Mouse (Mus musculus) induced T-regulatory cell, adult 2 months (primary cell): ENCODE data around the gene Ippk.

Experiments
- DNase-seq: peaks from one replicate; pipeline ENCODE4 v3.0.0-alpha.2; 2012; ENCODE audit warnings: low read depth

Gene Ippk

DNA sequence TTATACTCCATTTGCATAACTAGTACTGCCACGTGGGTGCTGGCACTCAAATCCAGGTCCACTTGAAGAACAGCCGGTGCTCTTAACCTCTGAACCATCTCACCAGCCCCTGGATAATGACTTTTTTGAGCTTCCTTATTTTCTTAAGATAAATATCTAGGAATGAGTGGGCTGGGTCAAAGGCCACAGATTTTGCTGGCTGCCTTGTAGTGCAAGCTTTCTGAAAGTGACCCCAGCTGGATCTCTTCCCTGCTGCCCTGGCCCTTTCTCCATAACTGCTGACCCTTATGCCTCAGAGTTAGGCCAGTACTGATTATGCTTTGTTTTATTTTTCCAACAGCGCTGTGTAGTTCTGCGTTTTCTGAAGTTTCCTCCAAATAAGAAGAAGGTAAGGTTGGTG, 9.5 kb downstream of the Ippk start:
- DNase-seq = no peak

DNA sequence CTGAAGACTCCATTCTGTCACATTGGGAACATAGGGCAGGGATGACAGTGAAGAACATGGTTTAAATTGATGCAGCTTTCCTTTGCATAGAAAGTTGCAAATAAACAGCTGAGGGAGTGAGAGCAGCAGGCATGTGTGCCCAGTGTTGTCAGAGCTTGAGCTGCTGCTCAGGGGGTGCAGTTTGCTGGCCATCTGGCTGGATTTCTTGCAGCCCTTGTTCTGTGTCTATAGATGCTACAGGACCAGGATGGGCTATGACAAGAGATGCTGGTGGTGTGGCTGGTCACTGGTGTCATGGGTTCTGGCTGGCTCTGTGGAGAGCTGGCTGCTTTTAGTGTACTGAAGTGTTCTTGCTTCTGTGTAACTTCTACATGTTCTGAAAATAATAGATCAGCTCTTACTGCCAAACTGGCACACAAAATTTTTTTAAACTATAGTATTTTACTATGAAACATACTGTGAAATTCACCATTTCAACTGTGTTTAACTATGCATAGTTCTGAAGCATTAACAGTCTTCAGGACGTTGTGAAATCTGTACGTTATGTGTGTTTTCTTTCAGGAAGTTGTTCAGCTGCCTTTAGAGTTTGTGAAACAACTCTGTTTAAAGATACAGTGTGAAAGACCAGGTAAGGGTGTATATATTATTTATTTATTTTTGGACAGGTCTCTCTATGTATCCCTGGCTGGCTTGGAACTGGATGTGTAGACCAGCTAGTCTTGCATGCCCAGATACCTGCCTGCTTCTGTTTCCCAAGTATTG, 12.4 kb downstream of the Ippk start:
- no peak for DNase-seq

- DNase-seq = peak; percentile 25
Observed at GRCm38 (mm10) chr13:49435745-49436144, 14.7 kb downstream of the Ippk start.

DNA sequence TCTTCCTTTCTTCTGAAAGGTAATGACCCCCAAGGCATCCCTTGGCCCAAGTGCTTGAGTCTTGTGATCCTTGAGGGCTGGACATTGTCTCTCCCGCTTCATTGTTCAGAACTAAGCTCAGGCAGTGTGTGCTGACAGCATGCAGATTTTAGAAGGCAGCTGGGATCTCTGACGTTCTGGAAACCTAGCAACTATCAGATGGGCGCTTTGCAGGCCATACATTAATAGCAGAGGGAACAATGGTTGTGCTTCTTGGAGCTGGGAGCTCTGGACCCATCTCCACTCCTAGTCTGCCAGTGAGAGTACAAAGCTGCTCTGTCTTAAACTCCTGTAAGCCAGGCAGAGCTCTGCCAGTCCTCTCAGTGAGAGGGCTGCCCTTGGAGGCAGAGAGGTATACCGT, 15.1 kb downstream of the Ippk start:
- no peak for DNase-seq

GRCm38 (mm10) chr13:49444451-49444850, 23.4 kb downstream of the Ippk start:
- DNase-seq = no peak

DNA sequence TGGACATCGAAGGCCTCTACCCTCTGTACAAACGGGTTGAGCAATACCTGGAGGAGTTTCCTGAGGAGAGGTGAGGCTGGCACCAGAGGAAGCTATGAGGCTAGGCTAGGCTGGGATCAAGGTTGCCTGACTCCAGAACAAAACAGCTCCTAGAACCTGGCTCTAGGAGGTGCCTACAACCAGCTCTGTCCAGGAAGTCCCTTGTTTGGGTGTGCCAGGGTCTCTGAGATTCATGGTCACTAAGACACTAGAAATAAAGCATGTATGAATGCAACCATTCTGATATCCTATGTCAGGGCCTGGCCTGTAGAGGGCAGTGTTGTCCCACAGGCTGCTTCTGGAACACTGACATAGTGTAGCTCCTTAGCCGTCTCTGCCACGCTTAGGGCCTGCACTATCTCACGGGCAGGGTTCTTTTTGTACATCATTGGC, 28.3 kb downstream of the Ippk start:
- peak; percentile 83 for DNase-seq

- DNase-seq = no peak
Observed at GRCm38 (mm10) chr13:49460276-49460675, 39.2 kb downstream of the Ippk start.

GRCm38 (mm10) chr13:49460692-49461414, 39.8 kb downstream of the Ippk start:
- DNase-seq = no peak

GRCm38 (mm10) chr13:49461458-49462132, 40.5 kb downstream of the Ippk start:
- no peak for DNase-seq

GRCm38 (mm10) chr13:49462921-49463320, 41.9 kb downstream of the Ippk start:
- DNase-seq = no peak

DNA sequence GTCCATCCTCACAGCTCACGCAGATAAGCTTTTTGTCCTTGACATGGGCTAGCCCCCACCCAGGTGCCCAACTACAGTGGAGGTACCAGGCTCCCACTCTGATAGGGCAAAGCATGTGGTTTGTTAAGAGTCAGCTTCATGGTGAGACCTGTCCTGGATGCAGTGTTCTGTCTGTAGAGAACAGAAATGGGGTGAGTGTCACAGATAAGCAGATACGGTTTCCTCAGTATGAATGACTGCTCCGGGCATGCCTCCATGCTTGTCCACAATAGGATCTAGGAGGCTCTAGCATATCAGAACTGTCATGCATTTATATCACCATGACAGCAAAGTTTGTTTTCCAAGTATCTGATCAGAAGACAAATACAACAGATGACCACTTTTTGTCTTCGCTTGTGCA, 44.8 kb downstream of the Ippk start:
- DNase-seq = no peak

DNA sequence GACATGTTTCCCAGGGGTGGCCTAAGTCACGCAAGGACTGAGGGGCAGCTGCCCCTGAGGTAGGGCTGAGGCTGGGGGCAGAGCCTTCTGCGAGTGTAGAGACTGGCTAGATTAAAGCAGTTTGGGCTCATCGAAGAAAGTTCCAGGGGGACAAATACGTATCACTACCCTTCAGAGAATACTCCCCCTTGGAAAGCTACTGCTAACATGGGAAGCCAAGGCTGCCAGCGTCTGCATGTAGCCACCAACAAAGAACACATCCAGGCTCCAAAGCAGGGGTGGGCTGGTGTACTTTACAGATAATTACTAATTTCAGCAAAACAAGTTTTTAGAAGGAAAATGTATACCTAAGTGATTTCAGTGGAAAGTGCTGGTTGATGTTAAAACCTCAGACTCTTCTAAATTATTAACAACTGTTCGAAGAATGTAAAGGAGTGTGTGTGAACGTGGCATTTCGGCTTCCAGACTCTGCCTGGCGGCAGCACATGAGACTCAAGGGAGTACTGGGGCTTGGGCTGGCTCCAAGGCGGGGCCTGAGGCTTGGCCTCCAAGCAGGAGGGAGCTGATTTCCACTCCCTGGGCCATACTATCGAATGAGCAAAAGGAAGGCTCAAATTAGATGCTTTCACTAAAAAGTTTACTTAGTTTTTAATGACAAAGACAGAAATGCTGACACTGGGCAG, 45.5 kb downstream of the Ippk start:
- no peak for DNase-seq

GRCm38 (mm10) chr13:49467585-49467984, 46.5 kb downstream of the Ippk start:
- DNase-seq = no peak

DNA sequence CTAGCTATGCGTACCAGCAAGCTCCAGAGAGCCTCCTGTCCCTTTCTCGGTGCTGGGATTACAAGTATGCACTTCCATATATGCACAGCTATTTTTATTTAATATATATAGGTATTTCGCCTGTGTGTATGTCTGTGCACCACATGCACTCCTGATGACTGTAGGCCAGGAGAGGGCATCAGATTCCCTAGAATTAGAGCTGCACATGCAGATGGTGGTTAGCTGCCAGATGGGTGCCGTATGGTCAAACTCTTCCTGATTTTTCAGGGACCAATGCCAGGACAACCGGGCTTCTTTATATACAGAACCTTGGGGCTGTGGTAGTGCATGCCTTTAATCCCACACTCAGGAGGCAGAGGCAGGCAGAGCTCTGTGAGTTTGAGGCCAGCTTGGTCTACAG, 48.0 kb downstream of the Ippk start:
- DNase-seq = no peak

DNA sequence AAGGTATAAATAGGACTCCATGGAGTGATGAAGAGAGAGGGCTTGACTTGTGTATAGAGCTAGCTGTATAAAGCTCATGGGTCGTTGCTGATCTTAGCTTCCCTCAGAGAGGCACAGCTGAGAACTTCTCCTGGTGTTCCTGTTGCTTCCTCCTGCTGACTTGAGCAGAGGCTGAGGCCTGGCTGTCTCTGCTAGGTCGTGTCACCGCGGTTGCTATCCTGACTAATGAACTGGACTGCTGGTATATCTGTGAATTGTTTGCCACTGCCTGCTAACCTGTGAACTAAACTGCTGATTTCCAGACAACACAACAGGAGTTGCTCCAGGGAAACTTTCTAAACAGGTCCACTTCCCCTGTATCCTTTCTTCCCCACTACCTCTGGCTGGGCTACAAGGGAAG, 49.3 kb downstream of the Ippk start:
- DNase-seq = no peak

DNA sequence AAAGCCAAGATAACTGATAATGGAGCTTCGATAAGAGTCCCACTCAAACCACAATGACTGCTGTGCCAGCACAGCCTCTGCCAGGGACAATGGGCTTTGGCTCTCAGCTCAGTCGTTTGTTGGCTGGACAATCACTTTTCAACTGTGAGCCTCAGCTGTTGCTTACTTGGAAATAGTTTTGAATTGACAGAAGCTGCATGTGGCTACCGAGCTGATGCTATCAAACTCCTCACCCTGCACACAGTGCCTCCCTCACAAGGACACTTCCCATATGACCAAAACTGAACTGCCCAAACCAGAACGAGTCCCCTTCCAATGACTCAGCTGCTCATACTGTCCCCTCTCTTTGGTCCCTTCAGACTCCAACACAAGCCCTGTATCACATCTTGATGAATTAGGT, 49.8 kb downstream of the Ippk start:
- DNase-seq = no peak

DNA sequence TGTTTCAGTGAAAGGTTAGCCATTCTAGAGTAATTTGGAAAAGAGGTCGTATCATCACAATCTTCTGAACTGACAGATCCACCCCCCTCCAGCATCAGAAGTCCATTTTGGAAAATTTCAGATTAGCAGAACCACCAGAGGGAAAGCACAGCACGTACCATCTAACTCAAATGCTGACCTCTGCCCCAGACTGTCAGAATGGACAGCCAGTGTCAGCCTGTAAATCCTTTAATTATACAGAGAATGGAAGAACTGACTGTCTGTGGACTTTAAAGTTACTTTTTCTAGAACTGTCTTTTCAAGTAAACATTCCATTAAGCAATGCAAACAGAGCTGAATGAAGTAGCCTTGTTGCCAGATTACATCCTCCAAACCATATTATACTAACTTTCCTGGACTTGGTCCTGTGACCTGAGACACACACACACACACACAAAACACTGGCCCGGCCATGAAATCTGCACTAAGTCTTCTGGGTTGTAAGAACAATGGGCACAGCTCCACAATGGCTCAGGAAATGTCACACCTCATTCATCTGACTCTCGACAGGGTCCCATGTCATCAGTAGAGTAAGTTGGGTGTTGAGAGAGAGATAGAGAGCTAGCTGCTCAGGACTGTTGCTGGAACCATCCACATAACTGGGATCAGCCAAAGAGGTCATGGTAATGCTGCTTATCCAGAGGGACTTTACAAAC, 51.1 kb downstream of the Ippk start:
- no peak for DNase-seq

- DNase-seq = no peak
Observed at GRCm38 (mm10) chr13:49472676-49473005, 51.6 kb downstream of the Ippk start.

GRCm38 (mm10) chr13:49477887-49478286, 56.8 kb downstream of the Ippk start:
- no peak for DNase-seq

DNA sequence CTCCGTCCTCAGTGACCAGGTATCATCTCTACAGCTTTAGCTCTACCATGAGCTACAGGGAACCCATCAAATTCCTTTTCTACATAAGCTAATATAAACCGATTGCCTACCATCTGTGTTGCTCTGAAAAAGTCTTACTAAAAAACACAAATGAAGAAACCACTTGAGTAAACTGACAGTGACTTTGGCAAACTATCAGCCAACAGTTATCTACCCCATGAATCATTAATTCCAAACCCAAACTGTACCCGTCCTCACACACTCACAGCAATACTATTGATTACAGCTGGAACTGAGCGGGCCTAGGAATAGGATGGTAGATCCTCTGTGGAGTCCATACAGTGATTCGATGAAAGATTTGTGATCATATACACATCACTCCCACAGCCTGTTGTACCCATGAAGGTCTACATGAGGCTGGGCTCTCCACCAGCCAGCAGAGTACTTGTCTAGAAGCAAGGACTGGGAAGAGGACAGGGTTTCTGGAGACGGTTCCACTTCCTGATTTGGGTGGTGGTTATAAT, 57.9 kb downstream of the Ippk start:
- DNase-seq = no peak

DNA sequence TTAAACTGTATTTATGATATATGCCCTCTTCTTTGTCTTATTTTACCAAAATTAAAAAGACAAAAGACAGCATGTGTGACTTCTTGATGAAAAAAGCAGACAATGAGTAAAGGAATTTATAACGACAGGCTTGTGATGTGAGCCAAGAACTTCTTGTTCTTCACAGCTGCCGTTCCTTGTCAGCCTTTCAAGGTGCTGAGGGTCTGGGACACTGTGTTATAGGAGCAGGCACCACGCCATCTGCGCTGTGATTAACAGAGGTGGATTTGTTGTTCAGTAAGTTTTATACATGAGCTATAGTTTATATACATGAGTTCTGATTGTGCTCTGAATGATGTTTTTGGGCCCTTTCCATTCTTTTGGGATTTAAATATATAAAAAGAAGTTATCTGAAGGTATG, 58.4 kb downstream of the Ippk start:
- DNase-seq = no peak

- DNase-seq = no peak
Observed at GRCm38 (mm10) chr13:49480057-49480456, 59.0 kb downstream of the Ippk start.
